Mouse (Mus musculus) brain, adult 2 months (tissue): ENCODE results near the gene Ptprf.
A peak's percentile ranks its signal among the peaks of the same experiment; 100 is the strongest.

Experiments used
- DNase-seq: peaks from one replicate; pipeline ENCODE4 v3.0.0; 2011; ENCODE audit warnings: low read depth, low spot score

The Ptprf gene

DNA sequence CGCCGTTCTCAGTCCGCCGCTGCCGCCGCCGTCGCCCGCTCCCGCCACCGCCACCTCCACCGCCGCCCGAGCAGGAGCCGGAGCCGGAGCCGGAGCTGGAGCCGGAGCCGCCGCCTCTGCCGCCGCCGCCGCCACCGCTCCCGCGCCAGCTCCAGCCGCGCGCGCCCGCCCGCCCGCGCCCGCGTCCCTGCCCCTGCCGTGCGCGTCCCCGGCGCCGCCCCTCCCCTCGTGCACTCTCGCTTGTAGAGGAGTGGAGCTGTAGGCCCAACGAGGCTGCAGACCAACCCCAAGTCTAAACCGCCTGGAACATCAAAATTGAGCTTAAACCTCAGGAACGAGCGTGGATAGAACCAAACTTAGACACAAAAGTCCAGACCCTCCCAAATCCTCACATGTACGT is at the start of gene Ptprf:
TSS of gene Ptprf (minus strand) at position 175 of the 400 bp plus-strand sequence.
- DNase-seq, result peak; percentile 73

DNA sequence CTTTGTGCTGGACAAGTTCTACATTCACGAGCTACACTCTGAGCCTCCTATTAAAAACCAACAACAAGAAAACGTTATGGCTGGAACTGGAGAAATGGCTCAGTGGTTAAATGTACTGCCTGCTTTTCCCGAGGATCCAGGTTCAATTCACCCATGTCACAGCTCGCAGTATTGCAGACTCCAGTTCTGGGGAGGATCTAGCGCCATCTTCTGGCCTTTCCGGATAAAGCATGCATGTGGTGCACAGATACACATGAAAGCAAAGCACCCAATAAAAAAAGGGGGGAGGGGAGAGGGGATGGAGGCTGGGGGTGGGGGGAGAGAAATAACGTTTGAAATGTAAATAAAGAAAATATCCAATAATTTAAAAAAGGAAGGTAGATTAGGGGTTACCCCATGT is 45.5 kb upstream of the Ptprf start:
- DNase-seq, result peak; percentile 47

DNA sequence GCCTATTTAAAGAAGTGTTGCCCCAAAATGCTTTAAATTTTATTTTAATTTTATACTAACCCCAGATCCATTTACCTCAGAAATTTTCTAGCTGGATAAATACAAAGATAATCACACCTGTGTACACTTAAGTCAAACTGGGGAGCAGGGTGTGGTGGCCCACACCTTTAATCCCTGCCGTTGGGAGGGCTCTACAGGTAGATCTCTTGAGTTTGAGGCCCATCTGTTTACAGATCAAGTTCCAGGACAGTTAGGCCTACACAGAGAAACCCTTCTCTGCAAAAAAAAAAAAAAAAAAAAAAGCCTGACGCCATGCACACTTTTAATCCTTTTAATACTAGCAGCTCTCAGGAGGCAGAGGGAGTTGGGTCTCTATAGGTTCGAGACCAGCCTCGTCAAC is 44.8 kb upstream of the Ptprf start:
- no peak for DNase-seq

DNA sequence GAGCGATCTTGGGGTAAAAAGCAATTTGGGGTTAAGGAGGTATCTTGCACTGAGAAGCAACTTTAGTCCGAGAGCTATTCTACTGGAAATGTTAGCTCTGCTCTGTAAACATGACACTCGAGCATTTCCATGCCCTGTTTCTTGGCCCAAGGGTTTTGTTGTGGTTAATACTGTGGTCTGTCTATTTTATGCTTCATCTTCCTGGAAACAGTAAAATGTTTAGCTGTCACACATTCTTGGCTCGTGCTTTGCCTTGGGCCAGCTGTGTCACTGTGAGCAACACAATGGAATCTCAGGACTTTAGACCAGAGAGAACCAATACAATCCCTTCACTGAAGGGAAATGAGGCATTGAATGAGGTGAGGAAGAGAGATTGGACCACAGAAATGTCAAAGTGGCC is 40.6 kb upstream of the Ptprf start:
- no peak for DNase-seq

DNA sequence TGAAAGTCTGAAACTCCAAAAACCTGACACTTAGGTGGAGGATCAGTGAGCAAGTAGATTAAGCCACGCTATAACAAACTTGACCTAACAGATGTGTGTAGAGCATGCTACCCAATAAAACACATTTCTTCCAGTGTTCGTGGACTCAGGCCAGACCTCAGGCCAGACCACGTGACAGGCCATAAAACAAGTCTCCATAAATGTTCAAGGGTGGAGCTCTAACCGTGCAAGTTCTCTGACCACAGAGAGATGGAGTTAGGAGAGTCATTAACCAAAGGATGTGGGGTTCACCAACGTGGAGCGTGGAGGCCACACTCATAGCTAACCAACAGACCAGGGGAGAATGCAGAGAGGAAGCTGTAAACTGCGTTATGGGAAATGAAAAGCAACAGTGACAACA is 35.3 kb upstream of the Ptprf start:
- no peak for DNase-seq

DNA sequence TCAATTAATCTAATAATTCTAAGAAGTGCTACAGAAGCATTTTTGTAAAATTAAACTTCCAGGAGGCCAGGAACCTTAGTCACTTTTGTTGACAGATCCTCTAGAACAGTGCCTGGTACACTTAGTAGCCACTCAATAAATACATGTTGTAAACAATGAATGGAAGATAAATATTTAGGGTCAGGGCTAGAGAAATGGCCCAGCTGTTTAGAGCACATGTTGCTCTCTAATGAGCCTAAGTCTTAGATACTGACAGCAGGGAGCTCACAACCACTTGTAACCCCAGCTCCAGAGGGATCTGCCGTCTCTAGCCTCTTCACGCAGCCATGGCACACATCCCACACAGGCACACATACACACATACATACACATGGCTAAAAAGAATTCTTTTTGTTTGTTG is 29.4 kb upstream of the Ptprf start:
- no peak for DNase-seq

DNA sequence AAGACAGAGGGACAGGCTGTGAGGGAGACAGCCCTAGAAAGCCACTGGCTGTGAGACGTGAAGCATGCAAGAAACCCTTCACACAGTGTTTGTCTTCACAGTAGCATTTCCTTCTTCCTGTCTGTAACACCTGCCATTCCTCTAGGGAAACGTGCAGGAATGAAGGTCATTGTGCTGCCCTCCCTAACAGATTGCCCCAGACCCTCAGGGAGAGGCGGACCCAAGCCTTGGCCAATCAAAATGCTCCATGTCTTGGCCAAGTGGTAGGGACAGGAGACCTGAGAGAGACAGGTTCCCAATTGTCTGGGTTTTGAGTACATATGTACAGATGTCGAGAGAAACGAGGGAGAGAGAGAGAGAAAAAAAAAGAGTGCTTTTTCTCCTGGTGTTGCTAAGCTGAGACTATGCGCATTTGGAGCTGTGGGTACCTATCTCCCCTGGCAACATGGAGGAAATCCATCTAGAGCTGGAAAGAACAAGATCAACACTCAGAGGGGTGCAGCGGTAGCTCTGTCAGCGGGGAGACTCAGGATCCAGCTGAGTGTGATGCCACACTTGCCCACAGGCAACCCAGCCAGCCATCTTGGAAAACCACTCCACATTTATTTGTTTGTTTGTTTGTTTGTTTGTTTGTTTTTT is 28.6 kb upstream of the Ptprf start:
- no peak for DNase-seq

DNA sequence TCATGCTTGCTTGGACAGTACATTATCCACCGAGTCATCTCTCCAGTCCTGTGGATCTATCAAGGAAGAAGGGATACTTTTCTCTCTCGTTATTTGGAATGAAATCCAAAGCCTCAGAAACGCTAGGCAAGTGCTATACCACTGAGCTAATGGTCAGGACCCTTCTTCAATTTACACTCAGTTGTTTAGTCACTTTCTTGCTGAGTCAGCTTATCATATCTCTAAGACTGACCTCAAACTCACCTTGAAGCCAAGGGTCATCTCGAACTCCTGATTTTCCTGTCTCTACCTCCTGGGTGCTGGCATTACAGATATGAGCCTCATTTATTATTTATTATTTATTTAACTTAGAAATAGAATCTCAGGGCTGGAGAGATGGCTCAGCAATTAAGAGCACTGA is 25.5 kb upstream of the Ptprf start:
- no peak for DNase-seq

DNA sequence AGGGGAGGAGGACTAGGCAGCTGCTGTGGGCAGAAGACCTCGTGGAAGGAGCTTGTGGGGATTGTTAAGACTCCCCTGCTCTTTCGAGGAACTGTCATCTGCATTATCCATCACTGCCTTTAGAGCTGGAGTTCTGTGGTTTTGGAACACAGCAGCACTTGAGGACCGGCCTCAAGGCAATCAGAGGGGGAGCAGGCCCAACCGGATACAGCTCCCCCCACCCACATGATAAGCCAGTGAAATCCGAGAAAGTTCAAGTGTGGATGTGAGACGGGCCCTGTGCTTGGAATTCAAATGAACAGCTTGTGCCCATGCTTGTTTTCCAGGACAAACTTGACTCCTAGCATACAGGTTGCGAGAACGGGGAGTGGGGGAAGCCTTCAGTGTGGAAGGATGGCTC is 24.1 kb upstream of the Ptprf start:
- DNase-seq, result no peak

DNA sequence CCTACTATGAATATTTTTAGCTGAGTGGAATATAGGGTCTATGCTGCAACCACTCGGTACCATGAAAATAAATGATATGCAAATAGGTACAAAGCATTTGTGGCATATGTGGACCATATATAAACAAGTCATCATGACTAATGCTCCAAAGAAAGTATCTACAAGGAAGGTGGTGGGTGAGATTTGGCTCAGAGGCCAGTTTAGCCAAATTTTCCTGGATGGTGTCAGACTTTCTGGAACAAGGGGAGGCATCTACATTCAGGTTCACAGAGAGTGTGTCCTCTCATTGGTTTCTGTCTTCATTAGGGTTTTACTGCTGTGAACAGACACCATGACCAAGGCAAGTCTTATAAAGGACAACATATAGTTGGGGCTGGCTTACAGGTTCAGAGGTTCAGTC is 19.3 kb upstream of the Ptprf start:
- DNase-seq, result peak; percentile 53

DNA sequence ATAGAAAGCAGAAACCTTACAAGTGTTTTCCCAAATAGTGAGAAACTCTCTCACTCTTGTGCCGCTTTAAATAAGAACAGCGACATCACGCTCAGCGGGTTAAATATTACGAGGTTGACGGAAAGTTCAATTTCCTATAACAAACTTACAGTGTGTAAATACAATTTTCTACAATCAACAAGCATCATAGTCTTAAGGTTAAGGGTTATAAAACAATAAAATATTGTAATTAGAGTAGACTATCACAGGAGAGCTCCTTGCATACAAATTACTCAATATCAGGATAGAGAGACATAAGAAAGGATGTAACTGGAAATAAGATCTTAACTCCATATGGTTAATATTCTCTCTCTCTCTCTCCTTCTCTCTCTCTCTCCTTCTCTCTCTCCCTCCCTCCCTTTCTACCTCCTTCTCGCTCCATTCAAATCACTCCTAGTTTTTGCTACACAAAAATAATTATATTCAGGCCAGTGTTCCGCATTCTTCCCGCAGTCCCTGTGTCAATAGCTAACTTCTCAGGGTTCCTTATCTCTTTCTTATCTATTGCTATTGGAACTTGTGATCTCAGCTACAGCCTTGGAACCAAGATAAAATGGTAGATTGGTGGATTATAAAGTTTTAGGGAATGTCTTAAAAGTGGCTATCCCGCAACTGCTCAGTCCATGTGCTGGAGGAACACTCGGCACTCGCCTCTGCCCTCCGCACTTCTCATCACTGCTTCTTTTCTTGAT is 16.5 kb upstream of the Ptprf start:
- DNase-seq, result no peak

DNA sequence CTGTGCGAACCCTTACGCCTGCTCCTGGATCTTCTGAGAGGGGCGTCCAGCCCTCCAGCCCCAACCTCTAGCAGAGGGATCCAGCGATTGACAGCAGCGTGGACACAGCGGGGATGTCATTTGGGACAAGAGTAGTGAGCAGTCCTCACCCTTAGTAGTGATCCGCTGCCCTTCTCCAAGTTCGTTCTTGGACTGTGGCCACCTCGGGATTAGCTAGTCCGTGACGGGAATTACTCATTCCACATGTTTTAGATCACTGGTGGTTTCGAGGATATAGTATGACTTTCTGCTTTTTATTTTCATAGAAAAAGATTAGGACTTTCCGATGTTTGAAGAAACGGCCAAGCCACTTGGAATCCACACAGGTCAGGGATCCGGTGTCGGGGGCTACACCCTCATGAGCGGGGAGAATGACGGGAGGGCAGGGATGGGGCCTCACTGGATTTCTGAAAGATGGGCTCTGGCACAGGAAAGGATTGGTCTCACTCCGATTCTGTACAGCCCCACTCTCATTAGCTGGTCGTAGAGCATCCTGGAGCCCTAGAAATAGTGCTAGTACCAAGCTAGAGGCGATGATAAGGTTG is 15.0 kb upstream of the Ptprf start:
- DNase-seq, result no peak

DNA sequence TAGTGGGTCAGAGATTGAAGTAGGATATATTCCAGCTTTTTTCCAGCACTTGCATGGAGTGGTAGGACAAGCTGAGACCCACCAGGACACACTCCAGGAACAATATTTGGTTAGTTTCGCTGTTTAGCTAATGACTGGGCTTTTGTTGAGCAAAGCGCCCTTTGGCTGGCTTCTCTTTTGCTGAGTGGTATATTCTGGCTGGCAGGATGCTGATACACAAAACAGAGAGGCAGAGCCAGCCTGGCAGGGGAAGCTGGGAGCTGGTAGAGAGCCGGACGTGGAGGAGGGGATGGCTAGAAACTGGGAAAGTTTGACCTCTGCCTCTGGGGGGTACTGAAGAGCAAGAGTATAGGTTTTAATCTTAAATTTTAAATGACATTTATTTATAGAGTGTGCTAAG is 13.8 kb upstream of the Ptprf start:
- DNase-seq, result peak; percentile 33

DNA sequence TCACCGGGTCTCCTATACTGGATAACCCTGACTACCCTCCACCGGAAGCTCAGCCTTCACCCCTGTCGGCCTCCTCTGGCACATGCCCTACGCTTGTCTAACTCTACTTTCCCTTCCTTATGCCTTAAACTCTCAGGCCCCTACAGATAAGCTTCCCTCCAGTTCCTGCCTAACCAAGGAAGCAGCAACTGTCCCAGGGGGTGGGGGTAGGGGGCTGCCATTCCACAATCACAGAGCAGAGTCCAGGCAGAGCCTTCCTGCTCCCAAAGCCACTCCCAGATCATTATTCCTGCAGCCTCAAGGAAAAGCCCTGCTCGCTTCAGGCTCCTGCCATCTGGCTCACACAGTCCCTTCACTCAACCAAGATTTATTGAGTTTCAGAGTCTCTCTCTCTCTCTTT is 6.6 kb upstream of the Ptprf start:
- DNase-seq, result no peak

DNA sequence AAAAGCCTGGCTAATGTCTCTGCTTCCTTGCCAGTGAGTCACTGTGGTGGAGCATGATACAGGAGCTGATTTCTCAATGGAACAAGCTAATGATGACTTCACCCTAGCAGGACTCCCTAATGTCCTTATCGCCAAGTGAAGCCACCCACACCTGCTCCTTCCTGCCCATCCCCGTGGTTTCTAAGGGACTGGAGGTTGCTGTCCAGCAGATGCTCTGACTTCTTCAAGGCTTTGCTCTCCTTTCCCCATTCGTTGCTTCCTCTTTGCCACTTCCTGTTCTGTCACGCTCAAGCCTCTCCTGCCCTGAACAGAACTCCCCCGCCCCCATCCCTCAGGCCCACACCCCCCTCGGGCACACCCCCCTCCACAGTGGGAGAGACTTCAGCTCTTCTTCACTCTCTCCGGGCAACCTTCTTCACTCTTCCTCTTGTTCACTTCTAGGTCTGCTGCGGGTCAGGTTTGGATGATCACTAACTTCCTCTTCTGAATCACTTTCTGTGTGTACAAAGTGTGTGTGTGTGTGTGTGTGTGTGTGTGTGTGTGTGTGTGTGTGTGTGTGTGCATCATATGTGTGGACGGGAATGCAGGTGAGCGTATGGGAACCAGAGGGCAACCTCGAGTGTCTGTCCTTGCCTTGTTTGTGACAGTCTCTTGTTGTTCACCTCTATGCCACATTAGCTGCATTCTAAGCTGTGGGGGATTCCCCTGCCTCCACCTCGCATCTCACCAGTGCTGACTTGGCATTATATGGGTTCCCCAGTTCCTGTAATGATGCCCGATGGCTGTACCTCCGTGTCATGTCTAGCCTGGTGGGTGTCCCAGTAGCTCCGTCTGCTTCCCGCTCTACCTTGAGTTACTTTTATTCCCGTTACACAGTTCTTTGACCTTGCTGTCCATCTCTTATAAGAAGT is 4.7 kb upstream of the Ptprf start:
- peak; percentile 49 for DNase-seq

DNA sequence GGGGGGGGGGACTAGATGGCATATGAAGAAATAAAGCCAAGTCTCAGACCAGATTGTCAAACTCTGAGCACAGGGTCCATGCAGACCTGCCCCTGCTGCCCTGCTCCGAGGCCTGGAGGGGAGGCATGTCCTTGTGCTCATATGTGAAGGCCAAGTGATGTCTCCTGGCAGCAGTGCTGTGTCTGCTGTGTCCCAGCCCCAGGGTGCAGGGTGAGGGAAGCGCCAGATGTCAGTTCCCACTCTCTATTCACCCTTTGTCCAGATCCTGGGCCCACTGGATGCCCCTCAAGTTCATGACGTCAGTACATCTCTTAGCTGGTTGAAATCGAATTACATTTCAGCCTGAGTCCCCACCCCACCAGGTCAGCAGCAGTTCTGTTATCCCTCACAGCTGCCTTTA is 3.6 kb upstream of the Ptprf start:
- no peak for DNase-seq

DNA sequence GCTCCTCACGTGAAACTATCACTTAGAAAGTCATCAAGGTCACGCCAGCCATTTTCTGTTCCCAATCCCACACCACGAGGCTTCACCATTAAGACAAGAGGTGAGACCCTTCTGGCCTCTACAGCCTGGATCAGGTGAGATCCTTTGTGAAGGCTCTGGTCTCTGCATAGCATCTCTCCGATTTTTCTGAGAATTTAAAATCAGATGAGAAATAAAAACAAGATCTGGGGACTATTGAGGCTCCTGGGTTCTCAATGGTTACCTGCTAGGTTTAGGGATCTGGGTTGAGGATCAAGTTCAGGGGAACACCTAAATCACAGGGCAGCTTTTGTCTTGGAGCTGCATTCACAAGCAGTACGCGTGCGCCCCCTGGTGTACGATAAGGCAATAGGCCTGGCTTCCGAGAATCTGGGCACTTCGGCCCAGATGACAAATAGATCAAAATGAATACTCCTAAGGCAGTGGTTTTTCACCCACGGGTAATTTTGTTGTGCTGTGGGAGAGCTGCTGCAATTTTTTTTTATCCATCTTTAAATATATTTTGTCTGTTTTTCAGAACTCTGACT is 1.6 kb upstream of the Ptprf start:
- DNase-seq, result peak; percentile 91

DNA sequence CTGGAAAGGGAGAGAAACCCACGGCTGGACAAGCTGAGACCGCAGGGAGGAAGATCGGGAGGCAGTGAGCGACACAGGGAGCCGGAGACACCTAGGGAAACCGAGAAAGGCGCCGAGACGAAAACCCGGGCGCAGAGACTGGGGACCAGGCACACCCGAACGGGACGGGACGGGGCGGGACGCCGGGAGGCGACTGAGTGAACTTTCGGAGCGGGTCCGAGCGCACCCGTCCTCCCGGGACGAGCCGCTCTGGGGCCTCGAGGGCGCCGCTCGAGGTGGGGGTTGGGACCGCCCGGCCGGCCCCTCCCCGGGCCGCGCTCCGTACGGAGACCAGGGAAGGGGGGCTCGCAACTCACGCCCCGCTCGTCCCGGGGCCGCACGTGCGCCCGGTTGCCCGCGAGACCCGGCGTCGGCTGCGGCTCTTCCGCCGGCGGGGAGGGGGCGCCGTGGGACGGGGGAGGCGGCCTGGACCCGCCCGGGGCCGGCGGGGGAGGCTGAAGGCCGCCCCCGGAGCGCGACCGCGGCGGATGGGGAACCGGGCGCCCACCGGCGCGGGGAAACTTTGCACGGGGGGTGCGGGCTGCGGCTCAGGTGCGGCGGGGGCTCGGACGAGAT is 682 bp downstream of the Ptprf start:
- DNase-seq, result peak; percentile 23

DNA sequence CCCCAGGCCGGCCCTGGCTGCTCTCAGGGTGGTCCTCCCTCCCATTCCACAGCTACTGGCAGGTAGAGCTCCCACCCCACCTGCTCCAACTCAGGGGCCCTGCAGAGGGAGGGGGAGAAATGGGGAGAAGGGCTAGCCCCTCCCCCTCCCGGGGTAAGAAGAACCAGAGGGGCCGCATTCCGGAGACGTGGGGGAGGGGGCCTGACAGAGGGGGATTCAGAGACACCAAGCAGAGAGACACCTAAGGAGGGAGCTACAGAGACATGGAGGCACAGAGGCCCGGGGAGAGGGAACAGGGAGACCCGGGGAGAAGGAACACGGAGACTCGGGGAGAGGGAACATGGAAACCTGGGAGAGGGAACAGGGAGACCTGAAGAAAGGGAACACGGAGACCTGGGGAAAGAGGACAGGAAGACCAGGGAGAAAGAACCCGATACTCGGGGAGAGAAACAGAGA is 1.2 kb downstream of the Ptprf start:
- no peak for DNase-seq

DNA sequence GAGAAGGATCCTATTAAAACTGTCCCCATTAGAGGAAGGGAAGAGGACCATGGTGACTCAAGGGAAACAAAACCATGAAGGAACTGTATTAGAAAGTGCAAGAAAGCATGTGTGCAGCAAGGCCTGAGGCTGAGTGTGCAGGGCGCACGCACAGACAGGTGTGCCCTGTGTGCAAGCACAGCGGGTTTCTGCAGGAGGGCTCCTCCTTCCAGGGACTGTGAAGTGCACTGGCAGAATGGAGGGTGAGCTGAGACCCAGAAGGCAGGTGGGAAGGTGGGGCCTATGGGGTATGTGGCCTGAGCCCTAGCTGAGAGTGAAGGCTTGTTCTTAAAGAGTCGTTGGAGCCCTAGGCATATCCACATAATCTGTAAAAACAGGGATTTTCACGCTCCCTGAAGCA is 1.9 kb downstream of the Ptprf start:
- no peak for DNase-seq

DNA sequence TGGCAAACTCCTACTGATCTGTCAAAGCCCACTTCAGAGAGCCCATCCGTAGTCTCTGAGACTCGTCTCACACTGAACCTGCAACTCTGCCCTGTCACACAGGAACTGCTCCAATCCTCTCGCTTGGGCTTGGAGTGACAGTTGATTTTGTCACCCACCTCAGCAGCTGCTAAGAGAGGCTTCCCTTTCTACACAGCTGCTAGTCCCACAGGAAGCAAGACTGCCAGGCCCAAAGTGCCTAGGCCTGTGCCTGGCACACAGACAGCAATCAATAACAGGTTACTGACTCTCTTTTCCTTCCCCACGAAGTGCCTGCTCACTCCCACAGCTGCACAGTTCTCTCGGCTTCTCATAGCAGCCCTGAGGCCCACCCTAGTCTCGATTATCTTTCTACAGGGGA is 2.7 kb downstream of the Ptprf start:
- DNase-seq, result no peak
